Mouse (Mus musculus) T-cell, adult 2 months (primary cell): ENCODE measurements around the gene Itga2.

ENCODE experiments used
- DNase-seq: peaks from one replicate; pipeline ENCODE4 v3.0.0; 2022; ENCODE audit warnings: low spot score

Gene Itga2

DNA sequence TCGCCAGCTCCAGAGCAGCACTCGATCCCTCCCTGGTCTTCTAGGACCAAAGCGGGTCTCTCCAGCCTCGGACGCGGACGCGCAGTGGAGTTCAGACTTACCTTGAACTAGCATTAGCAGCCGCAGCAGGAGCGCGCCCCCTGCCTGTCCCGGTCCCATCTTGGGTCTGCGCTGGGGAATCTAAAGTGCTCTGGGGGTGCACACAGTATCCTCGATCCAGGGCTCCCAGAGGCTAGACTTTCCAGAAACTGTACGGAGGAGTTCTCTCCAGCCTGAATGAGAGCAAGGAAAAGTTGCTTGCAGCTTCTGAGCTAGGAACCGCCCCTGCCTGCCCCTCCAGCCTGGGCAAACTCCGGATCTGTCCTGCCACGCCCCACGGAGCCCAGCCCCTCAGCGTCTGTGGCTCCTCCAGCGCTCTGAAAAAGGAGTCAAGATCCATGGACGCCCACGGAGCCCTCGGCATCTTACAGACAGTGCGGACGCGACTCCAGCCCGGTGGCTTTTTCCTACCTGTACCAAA, at the start of gene Itga2:
Gene Itga2, minus strand, starts transcription at position 326 of the 520 bp plus-strand sequence.
- DNase-seq: peak; percentile 69

- no peak for DNase-seq
Measured at GRCm38 (mm10) chr13:114980831-114981419, 49.0 kb upstream of the Itga2 start.

GRCm38 (mm10) chr13:114974484-114975042, 42.7 kb upstream of the Itga2 start:
- DNase-seq: no peak

DNA sequence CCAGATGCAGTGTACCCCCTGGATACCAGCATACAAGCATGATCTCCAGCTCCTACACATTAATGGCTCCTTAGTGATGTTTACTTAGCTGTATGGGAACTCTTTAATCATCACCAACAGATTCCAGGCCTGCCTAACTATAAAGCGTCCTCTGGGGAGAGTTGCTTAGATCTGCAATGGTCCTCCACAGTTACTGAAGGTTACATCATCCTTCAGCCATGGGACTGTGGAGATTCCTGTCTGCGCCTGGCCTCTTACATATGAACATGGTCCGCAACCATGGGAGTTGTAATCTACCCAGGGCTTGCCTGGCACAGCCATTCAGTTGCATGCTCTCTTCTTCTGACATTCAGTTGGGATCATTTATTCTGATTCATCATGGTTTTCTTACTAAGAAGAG, 40.0 kb upstream of the Itga2 start:
- DNase-seq: no peak

DNA sequence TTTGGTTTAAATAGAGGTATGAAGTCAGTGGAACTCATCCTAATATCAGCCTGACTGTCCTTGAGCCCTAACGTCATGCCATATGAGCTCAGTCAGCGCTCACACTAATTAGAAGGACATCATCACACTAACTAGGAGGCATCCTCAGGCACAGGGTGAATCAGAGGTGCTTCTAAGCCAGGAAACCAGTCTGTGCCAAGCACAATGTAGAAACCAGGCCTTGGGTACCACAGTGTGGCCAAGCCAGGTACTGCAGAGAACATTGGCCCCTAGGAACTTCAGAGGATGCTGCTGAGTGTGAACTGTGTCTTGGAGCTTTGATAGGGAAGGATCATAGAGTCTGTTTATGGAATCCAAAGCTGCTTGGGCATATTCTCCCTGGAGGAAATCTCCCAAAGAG, 32.3 kb upstream of the Itga2 start:
- peak; percentile 76 for DNase-seq

GRCm38 (mm10) chr13:114954516-114954915, 22.6 kb upstream of the Itga2 start:
- DNase-seq: no peak

DNA sequence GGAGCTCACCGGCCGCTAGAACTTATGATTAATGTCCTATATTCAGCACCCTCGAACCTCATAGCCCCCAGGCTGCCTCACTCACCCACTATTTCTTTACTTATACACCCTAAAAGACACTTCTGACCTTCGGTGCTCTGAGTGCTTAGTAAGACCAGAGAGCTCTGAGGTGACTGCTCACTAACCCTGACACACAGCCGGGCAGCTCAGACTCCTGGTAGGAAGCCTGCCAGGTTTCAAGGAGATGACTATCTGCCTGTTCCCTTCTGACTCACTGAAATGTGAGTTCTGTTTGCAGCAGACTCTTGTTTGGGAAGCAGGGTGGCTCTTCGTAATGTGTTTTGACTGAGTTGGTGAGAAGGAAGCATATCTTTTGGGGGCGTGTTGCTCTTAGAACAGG, 1.6 kb upstream of the Itga2 start:
- DNase-seq: no peak

- DNase-seq: no peak
Measured at GRCm38 (mm10) chr13:114930996-114931649, 777 bp downstream of the Itga2 start.

- no peak for DNase-seq
Measured at GRCm38 (mm10) chr13:114924785-114925184, 7.1 kb downstream of the Itga2 start.

DNA sequence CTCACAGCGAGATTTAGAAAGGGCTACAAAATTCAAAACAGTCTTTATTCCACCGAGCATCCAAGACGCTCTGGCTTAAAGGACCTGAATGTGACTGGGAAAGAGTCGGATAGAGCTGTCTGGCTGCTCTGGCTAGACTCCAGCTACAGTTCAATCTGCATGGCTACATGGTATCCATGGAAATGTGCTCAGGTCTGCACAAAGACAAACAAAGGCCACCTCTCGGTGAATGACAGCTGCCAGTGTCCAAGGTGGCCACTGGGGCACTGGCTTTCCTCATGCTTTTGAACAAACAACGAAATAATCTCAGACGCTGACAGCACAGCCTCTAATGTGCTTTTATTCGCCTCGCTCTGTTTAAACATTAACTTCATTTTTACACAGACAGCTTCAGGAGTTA, 8.6 kb downstream of the Itga2 start:
- no peak for DNase-seq

DNA sequence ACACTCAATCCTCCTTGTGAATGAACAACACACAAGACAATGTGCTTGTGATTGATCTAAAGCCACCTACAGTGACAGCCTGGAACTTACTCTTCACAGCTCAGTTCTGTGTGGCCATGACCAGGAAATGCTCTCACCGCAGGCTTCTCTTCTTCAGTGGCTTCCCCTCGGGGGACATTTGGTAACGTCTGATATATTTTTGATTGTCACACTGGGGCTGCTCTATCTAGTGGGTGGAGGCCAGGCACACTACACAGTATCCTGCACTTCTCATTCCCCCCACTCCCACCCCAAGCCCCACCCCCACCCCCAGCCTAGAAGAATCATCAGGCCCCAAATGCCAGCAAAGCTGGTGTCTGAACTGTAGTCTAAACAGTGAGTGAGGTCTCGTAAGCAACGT, 16.1 kb downstream of the Itga2 start:
- peak; percentile 61 for DNase-seq

GRCm38 (mm10) chr13:114914963-114915362, 16.9 kb downstream of the Itga2 start:
- no peak for DNase-seq

GRCm38 (mm10) chr13:114914559-114914958, 17.3 kb downstream of the Itga2 start:
- no peak for DNase-seq

DNA sequence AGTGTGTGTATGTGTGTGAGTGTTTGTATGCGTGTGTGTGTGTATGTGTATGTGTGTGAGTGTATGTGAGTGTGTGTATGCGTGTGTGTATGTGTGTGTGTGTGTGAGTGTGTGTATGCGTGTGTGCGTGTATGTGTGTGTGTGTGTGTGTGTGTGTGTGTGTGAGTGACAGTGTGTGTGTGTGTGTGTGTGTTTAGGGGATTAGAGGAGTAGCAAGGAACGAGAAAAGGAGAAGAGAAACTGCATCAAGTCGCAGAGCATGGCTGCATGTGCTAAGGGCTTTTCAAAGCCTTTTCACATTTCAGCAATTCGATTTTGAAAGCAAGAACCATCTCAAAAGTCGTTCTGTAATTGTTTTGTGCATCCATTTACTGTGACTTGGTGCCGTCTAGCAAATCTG, 21.3 kb downstream of the Itga2 start:
- no peak for DNase-seq

- DNase-seq: no peak
Measured at GRCm38 (mm10) chr13:114909514-114909913, 22.4 kb downstream of the Itga2 start.

DNA sequence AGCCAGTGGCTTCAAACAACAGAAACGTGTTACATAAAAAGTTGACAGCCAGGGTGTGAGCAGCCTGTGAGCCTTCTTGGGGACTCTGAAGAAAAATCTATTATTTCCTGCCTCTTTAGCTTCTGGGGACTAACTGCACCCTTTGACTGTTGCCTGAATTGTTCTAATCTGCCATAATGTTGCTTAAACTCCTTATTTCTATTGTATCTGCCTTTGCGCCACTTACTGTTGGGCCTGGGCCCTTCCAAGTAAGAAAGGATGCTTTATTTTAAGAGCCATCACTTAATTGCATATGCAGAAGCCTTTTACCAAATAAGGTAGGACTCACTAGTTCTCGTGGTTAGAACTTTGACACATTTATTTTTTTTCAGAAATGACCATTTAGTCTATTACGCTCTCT, 24.0 kb downstream of the Itga2 start:
- no peak for DNase-seq

- no peak for DNase-seq
Measured at GRCm38 (mm10) chr13:114896751-114897386, 35.0 kb downstream of the Itga2 start.

DNA sequence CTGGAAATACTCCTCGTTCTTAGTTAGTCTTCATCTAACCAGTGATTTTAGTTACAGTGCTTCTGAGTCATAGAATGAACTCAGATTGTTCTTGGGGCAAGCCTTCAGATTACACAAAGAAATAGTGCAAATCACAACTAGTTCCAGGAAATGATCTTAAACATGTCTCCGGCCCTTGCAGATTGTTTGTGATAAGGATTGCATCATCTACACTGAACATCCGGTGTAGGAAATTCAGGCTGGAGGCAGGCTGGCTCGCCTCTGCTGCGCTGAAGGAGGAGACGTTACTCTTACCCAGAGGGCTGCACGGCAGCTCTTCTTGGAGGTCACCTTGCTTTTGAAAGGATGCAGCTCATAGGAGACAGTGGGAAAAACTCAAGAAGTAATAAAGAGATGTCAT, 36.0 kb downstream of the Itga2 start:
- DNase-seq: peak; percentile 68

- peak; percentile 6 for DNase-seq
Measured at GRCm38 (mm10) chr13:114894718-114895117, 37.2 kb downstream of the Itga2 start.

DNA sequence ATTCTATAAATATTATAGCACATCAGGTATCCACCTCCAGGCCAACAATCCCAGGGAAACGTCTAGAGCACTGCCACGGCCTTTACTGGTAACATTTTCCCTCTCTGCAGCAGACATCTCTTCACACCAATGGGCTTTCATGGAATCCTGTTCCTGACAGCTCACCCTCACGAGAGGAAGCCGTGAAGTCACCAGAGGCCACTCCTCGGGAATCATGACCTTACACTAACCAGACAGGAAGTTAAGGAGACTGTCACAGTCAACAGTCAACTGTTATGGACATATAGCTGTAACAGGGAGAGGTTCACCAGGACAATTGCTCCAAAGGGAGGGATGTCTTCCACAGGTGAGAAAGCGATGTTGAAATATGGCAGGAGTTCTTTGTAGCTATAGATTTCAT, 40.2 kb downstream of the Itga2 start:
- no peak for DNase-seq

DNA sequence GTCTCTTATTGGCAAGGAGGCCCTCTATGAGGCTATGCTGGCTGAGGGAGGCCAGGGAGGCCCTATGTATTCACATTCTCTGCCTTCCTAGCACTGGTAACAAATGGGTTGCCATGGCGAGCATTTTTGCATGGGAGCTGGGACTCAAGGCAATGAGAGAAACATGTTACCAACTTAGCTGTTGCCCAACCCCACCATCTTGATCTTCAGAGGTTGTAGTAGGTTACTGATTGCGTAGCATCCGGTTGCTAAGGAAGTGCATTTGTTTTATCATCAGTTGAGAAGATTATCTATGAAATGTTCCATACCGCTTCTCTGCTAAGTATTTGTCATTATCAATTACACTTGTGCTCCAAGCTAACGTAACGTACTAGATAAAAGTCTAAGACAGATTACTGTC, 44.2 kb downstream of the Itga2 start:
- DNase-seq: no peak

GRCm38 (mm10) chr13:114887293-114887692, 44.6 kb downstream of the Itga2 start:
- DNase-seq: no peak

- no peak for DNase-seq
Measured at GRCm38 (mm10) chr13:114885171-114885570, 46.7 kb downstream of the Itga2 start.
